Mouse (Mus musculus) liver, adult 2 months (tissue): ENCODE measurements around the gene Scamp4. TPM values are rescaled to one million over a fixed set of nuclear protein-coding genes. Genes with fewer than 3 reads are reported as not detected.
A peak's percentile ranks its signal among the peaks of the same experiment; 100 is the strongest.

Source experiments
- DNase-seq: peaks from one replicate; pipeline ENCODE4 v3.0.0-alpha.2; 2011; ENCODE audit warnings: low read depth, low spot score; ENCODE audit errors: extremely low read depth
- H3K27ac ChIP-seq: fragments of 200-500 bp; replicated peaks from 2 replicates; pipeline ENCODE4 v1.5.1; 2012; ENCODE audit warnings: low read depth, mild to moderate bottlenecking, control low read depth, inconsistent platforms, low read length; ENCODE audit not compliant: insufficient read depth
- H3K27me3 ChIP-seq: fragments of 200-500 bp; 2 replicates; pipeline ENCODE4 v1.6.1; 2012; ENCODE audit warnings: mild to moderate bottlenecking, moderate library complexity, low read length, inconsistent platforms; ENCODE audit not compliant: control insufficient read depth, insufficient read depth
- H3K36me3 ChIP-seq: fragments of 200-500 bp; 2 replicates; pipeline ENCODE4 v1.6.1; 2012; ENCODE audit warnings: low read length, inconsistent platforms; ENCODE audit not compliant: control insufficient read depth, insufficient read depth
- H3K4me1 ChIP-seq: fragments of 200-500 bp; 2 replicates; pipeline ENCODE4 v1.6.1; 2011; ENCODE audit warnings: low read length; ENCODE audit not compliant: control insufficient read depth, insufficient read depth
- H3K4me3 ChIP-seq: fragments of 200-500 bp; 2 replicates; pipeline ENCODE4 v1.5.1; 2011; ENCODE audit warnings: low read depth, mild to moderate bottlenecking, control low read depth, low read length, moderate library complexity; ENCODE audit not compliant: insufficient read depth
- H3K79me2 ChIP-seq: fragments of 200-500 bp; 2 replicates; pipeline ENCODE4 v1.6.1; 2012; ENCODE audit warnings: inconsistent platforms, mild to moderate bottlenecking, low read length, moderate library complexity; ENCODE audit not compliant: control insufficient read depth, insufficient read depth
- H3K9ac ChIP-seq: fragments of 200-500 bp; 2 replicates; pipeline ENCODE4 v1.6.1; 2012; ENCODE audit warnings: low read depth, mild to moderate bottlenecking, control low read depth, inconsistent platforms, low read length
- CTCF ChIP-seq: fragments of 200-500 bp; IDR thresholded peaks from 2 replicates; pipeline ENCODE4 v1.5.1; 2011; ENCODE audit warnings: low read depth, low read length, control low read depth
- POLR2A ChIP-seq: fragments of 200-500 bp; IDR thresholded peaks from 2 replicates; pipeline ENCODE4 v1.6.1; 2011; ENCODE audit warnings: low read length, control low read depth; ENCODE audit not compliant: insufficient read depth; ENCODE audit errors: extremely low read depth
- WGBS: fragments of 180-500 bp; shearing (Covaris S2); methylation state at CpG from one replicate; pipeline ENCODE4 v1.1.7; 2018; 5-methylcytosine and 5-hydroxymethylcytosine counted together
- polyA plus RNA-seq: library from polyadenylated mRNA; depleted of rRNA; stranded (reverse); fragments of >200 nt; gene quantifications from 2 replicates; pipeline ENCODE4 v1.2.3, GENCODE M21; 2012
- total RNA-seq: library from RNA; depleted of rRNA; stranded (reverse); fragments of >200 nt; gene quantifications from 2 replicates; pipeline ENCODE4 v1.2.3, GENCODE M21; 2014

Gene Scamp4
- total and polyA plus RNA-seq, 2 experiments: 7.6 to 63.2 TPM

- no peaks in the 10 kb centered on the region for H3K27me3 ChIP-seq
- H3K36me3 ChIP-seq: no peaks in the 10 kb centered on the region
- TF ChIP-seq CTCF (no peak), POLR2A (no peak)
- H3K27ac ChIP-seq: no peak overlapping the region
- H3K79me2 ChIP-seq: peaks cover 20% of the 10 kb centered on the region; the same call in 1 of the 2 replicates
- WGBS: 5% methylated on average over 12 of the region's 12 CpGs
- H3K4me1 ChIP-seq: peaks cover 8% of the 10 kb centered on the region
- H3K4me3 ChIP-seq: peak overlapping the region; percentile 78
- DNase-seq: no peak
- peak overlapping the region; percentile 91 for H3K9ac ChIP-seq
Observed at GRCm38 (mm10) chr10:80655406-80656129, 52.9 kb downstream of the Scamp4 start.

GRCm38 (mm10) chr10:80656130-80656862 is 53.6 kb downstream of the Scamp4 start:
- TF ChIP-seq CTCF (no peak), POLR2A (peak; percentile 42; the same call in 1 of the 2 replicates)
- Histone ChIP-seq H3K9ac (peak overlapping the region; percentile 91), H3K4me1 (peaks cover 8% of the 10 kb centered on the region), H3K4me3 (peak overlapping the region; percentile 78), H3K36me3 (no peaks in the 10 kb centered on the region), H3K27ac (peak overlapping the region; percentile 50), H3K27me3 (no peaks in the 10 kb centered on the region), H3K79me2 (peaks cover 20% of the 10 kb centered on the region; the same call in 1 of the 2 replicates)
- DNase-seq: peak; percentile 94
- under 1% methylated on average over 68 of the region's 72 CpGs for WGBS

- H3K4me3 ChIP-seq: peak within 1 kb of the TSS; percentile 78
- DNase-seq: no peak
- H3K27ac ChIP-seq: peak within 1 kb of the TSS; percentile 50
- no peaks in the 10 kb centered on the region for H3K27me3 ChIP-seq
- no peaks in the 10 kb centered on the region for H3K36me3 ChIP-seq
- H3K4me1 ChIP-seq: peaks cover 8% of the 10 kb centered on the region
- WGBS: 43% methylated on average over 15 of the region's 15 CpGs
- peak within 1 kb of the TSS; percentile 91 for H3K9ac ChIP-seq
- H3K79me2 ChIP-seq: peaks cover 20% of the 10 kb centered on the region; the same call in 1 of the 2 replicates
- no peak for TF ChIP-seq CTCF
- no peak for TF ChIP-seq POLR2A
Observed at GRCm38 (mm10) chr10:80656863-80657623, 54.4 kb downstream of the Scamp4 start, which contains the start of gene Btbd2. Gene Btbd2, minus strand, starts transcription at chr10:80657071.

GRCm38 (mm10) chr10:80658194-80658840 is 55.6 kb downstream of the Scamp4 start:
- no peak overlapping the region for H3K9ac ChIP-seq
- H3K4me1 ChIP-seq: peaks cover 10% of the 10 kb centered on the region
- no peaks in the 10 kb centered on the region for H3K36me3 ChIP-seq
- WGBS: 86% methylated on average over 14 of the region's 14 CpGs
- no peak for TF ChIP-seq POLR2A
- TF ChIP-seq CTCF: no peak
- H3K4me3 ChIP-seq: no peak overlapping the region
- no peak overlapping the region for H3K27ac ChIP-seq
- H3K79me2 ChIP-seq: peaks cover 18% of the 10 kb centered on the region; the same call in 1 of the 2 replicates
- H3K27me3 ChIP-seq: no peaks in the 10 kb centered on the region
- no peak for DNase-seq

- WGBS: 61% methylated on average over 4 of the region's 4 CpGs
- TF ChIP-seq CTCF (no peak), POLR2A (no peak)
- H3K36me3 ChIP-seq: no peaks in the 10 kb centered on the region
- H3K79me2 ChIP-seq: peaks cover 16% of the 10 kb centered on the region; the same call in 1 of the 2 replicates
- H3K27me3 ChIP-seq: no peaks in the 10 kb centered on the region
- H3K4me3 ChIP-seq: no peak overlapping the region
- no peak overlapping the region for H3K9ac ChIP-seq
- no peak overlapping the region for H3K27ac ChIP-seq
- DNase-seq: no peak
- peaks cover 14% of the 10 kb centered on the region for H3K4me1 ChIP-seq
Observed at GRCm38 (mm10) chr10:80658841-80659202, 56.1 kb downstream of the Scamp4 start.
